Mouse (Mus musculus): ENCODE data around the gene Hsdl2.
"Not testable (repeated sequence)": the region's sequence is repeated elsewhere in the genome, so short reads cannot be mapped to it uniquely, and the experiment has no call there.

The Hsdl2 gene

GRCm38 (mm10) chr4:59581314-59582185 lies at the start of gene Hsdl2:
Gene Hsdl2 (plus strand): TSS chr4:59581563.
- peak; percentile 96 for DNase-seq (ENCODE audit: extremely low spot score, low read depth, low spot score)

GRCm38 (mm10) chr4:59533268-59533667 lies 48.1 kb upstream of the Hsdl2 start:
- DNase-seq (ENCODE audit: extremely low spot score, low read depth, low spot score), result no peak

GRCm38 (mm10) chr4:59535624-59536023 lies 45.7 kb upstream of the Hsdl2 start:
- no peak for DNase-seq (ENCODE audit: extremely low spot score, low read depth, low spot score)

GRCm38 (mm10) chr4:59536281-59536680 lies 45.1 kb upstream of the Hsdl2 start:
- no peak for DNase-seq (ENCODE audit: extremely low spot score, low read depth, low spot score)

GRCm38 (mm10) chr4:59543006-59543405 lies 38.4 kb upstream of the Hsdl2 start:
- no peak for DNase-seq (ENCODE audit: extremely low spot score, low read depth, low spot score)

GRCm38 (mm10) chr4:59544654-59545053 lies 36.7 kb upstream of the Hsdl2 start:
- no peak for DNase-seq (ENCODE audit: extremely low spot score, low read depth, low spot score)

- DNase-seq (ENCODE audit: extremely low spot score, low read depth, low spot score), result no peak
Observed at GRCm38 (mm10) chr4:59546285-59547071, 34.9 kb upstream of the Hsdl2 start.

- no peak for DNase-seq (ENCODE audit: extremely low spot score, low read depth, low spot score)
Observed at GRCm38 (mm10) chr4:59547136-59547889, 34.0 kb upstream of the Hsdl2 start.

GRCm38 (mm10) chr4:59548011-59548559 lies 33.3 kb upstream of the Hsdl2 start:
- no peak for DNase-seq (ENCODE audit: extremely low spot score, low read depth, low spot score)

- DNase-seq (ENCODE audit: extremely low spot score, low read depth, low spot score), result no peak
Observed at GRCm38 (mm10) chr4:59548560-59549174, 32.7 kb upstream of the Hsdl2 start.

GRCm38 (mm10) chr4:59549175-59549976 lies 32.0 kb upstream of the Hsdl2 start, which contains the start of gene Ptbp3:
Gene Ptbp3 (minus strand): TSS chr4:59549364.
- DNase-seq (ENCODE audit: extremely low spot score, low read depth, low spot score), result peak; percentile 75

- DNase-seq (ENCODE audit: extremely low spot score, low read depth, low spot score), result no peak
Observed at GRCm38 (mm10) chr4:59549977-59550560, 31.3 kb upstream of the Hsdl2 start.

- no peak for DNase-seq (ENCODE audit: extremely low spot score, low read depth, low spot score)
Observed at GRCm38 (mm10) chr4:59551901-59552300, 29.5 kb upstream of the Hsdl2 start.

GRCm38 (mm10) chr4:59552835-59553234 lies 28.5 kb upstream of the Hsdl2 start:
- DNase-seq (ENCODE audit: extremely low spot score, low read depth, low spot score), result no peak

- DNase-seq (ENCODE audit: extremely low spot score, low read depth, low spot score), result no peak
Observed at GRCm38 (mm10) chr4:59553576-59553975, 27.8 kb upstream of the Hsdl2 start.

- no peak for DNase-seq (ENCODE audit: extremely low spot score, low read depth, low spot score)
Observed at GRCm38 (mm10) chr4:59555177-59555576, 26.2 kb upstream of the Hsdl2 start.

- DNase-seq (ENCODE audit: extremely low spot score, low read depth, low spot score), result not testable (repeated sequence)
Observed at GRCm38 (mm10) chr4:59557343-59557742, 24.0 kb upstream of the Hsdl2 start.

GRCm38 (mm10) chr4:59558096-59558720 lies 23.2 kb upstream of the Hsdl2 start:
- DNase-seq (ENCODE audit: extremely low spot score, low read depth, low spot score), result no peak

GRCm38 (mm10) chr4:59560141-59560540 lies 21.2 kb upstream of the Hsdl2 start:
- DNase-seq (ENCODE audit: extremely low spot score, low read depth, low spot score), result no peak
